Mouse (Mus musculus): ENCODE measurements at regions not wholly inside any gene's neighbourhood (a gene's known extent, or its start where the extent isn't known, plus 50 kb on each side); places are given as distances from the start of the nearest gene placed in this dataset.
"Not testable (repeated sequence)": the region's sequence is repeated elsewhere in the genome, so short reads cannot be mapped to it uniquely, and the experiment has no call there.

- no peaks in the 10 kb centered on the region for H3K9me3 ChIP-seq
- no peak overlapping the region for H3K4me2 ChIP-seq (replicated peaks)
- no peak overlapping the region for H3K4me3 ChIP-seq
- ATAC-seq (ENCODE audit: low FRiP score, low read depth) = no peak
- H3K36me3 ChIP-seq = no peaks in the 10 kb centered on the region
- H3K27me3 ChIP-seq (replicated peaks) = no peaks in the 10 kb centered on the region
- no peaks in the 10 kb centered on the region for H3K4me1 ChIP-seq
- no peak overlapping the region for H3K9ac ChIP-seq
- WGBS = 61% methylated on average over 2 of the region's 2 CpGs
- H3K27ac ChIP-seq = no peak overlapping the region
These were observed 55.6 kb upstream of the Zfp366 start for GRCm38 (mm10) chr13:99128979-99129378.

GRCm38 (mm10) chr13:99128284-99128691 lies 56.3 kb upstream of the Zfp366 start:
- Histone ChIP-seq H3K9ac (no peak overlapping the region), H3K27me3 (replicated peaks) (no peaks in the 10 kb centered on the region), H3K4me2 (replicated peaks) (no peak overlapping the region), H3K4me3 (no peak overlapping the region), H3K9me3 (no peaks in the 10 kb centered on the region), H3K27ac (no peak overlapping the region), H3K4me1 (peaks cover 5% of the 10 kb centered on the region; the same call in 1 of the 2 replicates), H3K36me3 (no peaks in the 10 kb centered on the region)
- 67% methylated on average over 5 of the region's 5 CpGs for WGBS
- no peak for ATAC-seq (ENCODE audit: low FRiP score, low read depth)

GRCm38 (mm10) chr13:99127716-99128115 lies 56.9 kb upstream of the Zfp366 start:
- no peak overlapping the region for H3K27ac ChIP-seq
- no peak overlapping the region for H3K4me2 ChIP-seq (replicated peaks)
- WGBS = 83% methylated on average over 5 of the region's 5 CpGs
- no peak overlapping the region for H3K9ac ChIP-seq
- H3K4me3 ChIP-seq = no peak overlapping the region
- ATAC-seq (ENCODE audit: low FRiP score, low read depth) = no peak
- no peaks in the 10 kb centered on the region for H3K27me3 ChIP-seq (replicated peaks)
- H3K36me3 ChIP-seq = no peaks in the 10 kb centered on the region
- H3K9me3 ChIP-seq = no peaks in the 10 kb centered on the region
- H3K4me1 ChIP-seq = peaks cover 5% of the 10 kb centered on the region; the same call in 1 of the 2 replicates

GRCm38 (mm10) chr13:99126971-99127370 lies 57.7 kb upstream of the Zfp366 start:
- H3K9ac ChIP-seq; H3K36me3 ChIP-seq; H3K9me3 ChIP-seq; H3K4me2 ChIP-seq (replicated peaks); H3K4me1 ChIP-seq; H3K27me3 ChIP-seq (replicated peaks); ATAC-seq (ENCODE audit: low FRiP score, low read depth); H3K27ac ChIP-seq; H3K4me3 ChIP-seq: not testable (repeated sequence)
- WGBS = 96% methylated on average over 10 of the region's 10 CpGs

GRCm38 (mm10) chr13:99126538-99126937 lies 58.1 kb upstream of the Zfp366 start:
- no peak overlapping the region for H3K9ac ChIP-seq
- ATAC-seq (ENCODE audit: low FRiP score, low read depth) = no peak
- no peaks in the 10 kb centered on the region for H3K36me3 ChIP-seq
- no peak overlapping the region for H3K4me2 ChIP-seq (replicated peaks)
- H3K27ac ChIP-seq = no peak overlapping the region
- no peak overlapping the region for H3K4me3 ChIP-seq
- peaks cover 5% of the 10 kb centered on the region; the same call in 1 of the 2 replicates for H3K4me1 ChIP-seq
- H3K27me3 ChIP-seq (replicated peaks) = no peaks in the 10 kb centered on the region
- no peaks in the 10 kb centered on the region for H3K9me3 ChIP-seq
- 82% methylated on average over 8 of the region's 8 CpGs for WGBS

- Histone ChIP-seq H3K27ac (no peak overlapping the region), H3K9me3 (no peaks in the 10 kb centered on the region), H3K27me3 (replicated peaks) (no peaks in the 10 kb centered on the region), H3K36me3 (no peaks in the 10 kb centered on the region), H3K4me1 (peaks cover 5% of the 10 kb centered on the region; the same call in 1 of the 2 replicates), H3K4me2 (replicated peaks) (no peak overlapping the region), H3K4me3 (no peak overlapping the region), H3K9ac (no peak overlapping the region)
- ATAC-seq (ENCODE audit: low FRiP score, low read depth) = no peak
- 69% methylated on average over 1 of the region's 1 CpGs for WGBS
These were observed 58.7 kb upstream of the Zfp366 start for GRCm38 (mm10) chr13:99125946-99126345.

GRCm38 (mm10) chr13:99124894-99125570 lies 59.6 kb upstream of the Zfp366 start:
- Histone ChIP-seq H3K4me2 (replicated peaks) (no peak overlapping the region), H3K36me3 (no peaks in the 10 kb centered on the region), H3K4me3 (no peak overlapping the region), H3K9ac (no peak overlapping the region), H3K4me1 (peaks cover 5% of the 10 kb centered on the region; the same call in 1 of the 2 replicates), H3K27ac (no peak overlapping the region), H3K9me3 (no peaks in the 10 kb centered on the region), H3K27me3 (replicated peaks) (no peaks in the 10 kb centered on the region)
- 67% methylated on average over 10 of the region's 10 CpGs for WGBS
- ATAC-seq (ENCODE audit: low FRiP score, low read depth) = no peak

- no peaks in the 10 kb centered on the region for H3K36me3 ChIP-seq
- no peaks in the 10 kb centered on the region for H3K27me3 ChIP-seq (replicated peaks)
- H3K4me3 ChIP-seq = no peak overlapping the region
- no peaks in the 10 kb centered on the region for H3K9me3 ChIP-seq
- ATAC-seq (ENCODE audit: low FRiP score, low read depth) = no peak
- 31% methylated on average over 2 of the region's 2 CpGs for WGBS
- no peak overlapping the region for H3K9ac ChIP-seq
- H3K27ac ChIP-seq = no peak overlapping the region
- peaks cover 5% of the 10 kb centered on the region; the same call in 1 of the 2 replicates for H3K4me1 ChIP-seq
- no peak overlapping the region for H3K4me2 ChIP-seq (replicated peaks)
These were observed 60.5 kb upstream of the Zfp366 start for GRCm38 (mm10) chr13:99124141-99124540.

GRCm38 (mm10) chr13:99123476-99124140 lies 61.0 kb upstream of the Zfp366 start:
- ATAC-seq (ENCODE audit: low FRiP score, low read depth) = no peak
- no peak overlapping the region for H3K9ac ChIP-seq
- no peaks in the 10 kb centered on the region for H3K27me3 ChIP-seq (replicated peaks)
- H3K36me3 ChIP-seq = no peaks in the 10 kb centered on the region
- H3K4me3 ChIP-seq = no peak overlapping the region
- H3K9me3 ChIP-seq = no peaks in the 10 kb centered on the region
- no peak overlapping the region for H3K27ac ChIP-seq
- WGBS = 78% methylated on average over 12 of the region's 12 CpGs
- peaks cover 5% of the 10 kb centered on the region; the same call in 1 of the 2 replicates for H3K4me1 ChIP-seq
- H3K4me2 ChIP-seq (replicated peaks) = no peak overlapping the region

GRCm38 (mm10) chr13:99122539-99122938 lies 62.1 kb upstream of the Zfp366 start:
- H3K4me2 ChIP-seq (replicated peaks); H3K9ac ChIP-seq; H3K4me3 ChIP-seq; H3K4me1 ChIP-seq; H3K27me3 ChIP-seq (replicated peaks); H3K27ac ChIP-seq; ATAC-seq (ENCODE audit: low FRiP score, low read depth); H3K36me3 ChIP-seq; H3K9me3 ChIP-seq: not testable (repeated sequence)
- WGBS = 88% methylated on average over 4 of the region's 4 CpGs

GRCm38 (mm10) chr13:99121096-99121495 lies 63.5 kb upstream of the Zfp366 start:
- no peak overlapping the region for H3K27ac ChIP-seq
- over 99% methylated on average over 4 of the region's 4 CpGs for WGBS
- no peaks in the 10 kb centered on the region for H3K9me3 ChIP-seq
- no peak overlapping the region for H3K4me2 ChIP-seq (replicated peaks)
- H3K27me3 ChIP-seq (replicated peaks) = no peaks in the 10 kb centered on the region
- H3K9ac ChIP-seq = no peak overlapping the region
- peaks cover 5% of the 10 kb centered on the region; the same call in 1 of the 2 replicates for H3K4me1 ChIP-seq
- no peak for ATAC-seq (ENCODE audit: low FRiP score, low read depth)
- H3K4me3 ChIP-seq = no peak overlapping the region
- H3K36me3 ChIP-seq = no peaks in the 10 kb centered on the region

GRCm38 (mm10) chr13:99119941-99120340 lies 64.7 kb upstream of the Zfp366 start:
- ATAC-seq (ENCODE audit: low FRiP score, low read depth) = no peak
- H3K4me2 ChIP-seq (replicated peaks) = no peak overlapping the region
- H3K27me3 ChIP-seq (replicated peaks) = no peaks in the 10 kb centered on the region
- no peak overlapping the region for H3K4me3 ChIP-seq
- 98% methylated on average over 3 of the region's 3 CpGs for WGBS
- H3K4me1 ChIP-seq = peaks cover 5% of the 10 kb centered on the region; the same call in 1 of the 2 replicates
- H3K36me3 ChIP-seq = no peaks in the 10 kb centered on the region
- H3K9me3 ChIP-seq = no peaks in the 10 kb centered on the region
- no peak overlapping the region for H3K27ac ChIP-seq
- no peak overlapping the region for H3K9ac ChIP-seq
